Mouse (Mus musculus) liver, embryonic 14.5 days (tissue): ENCODE measurements around the gene Shroom3.

ENCODE experiments used
- CTCF ChIP-seq: IDR thresholded peaks from 2 replicates; pipeline ENCODE4 v1.5.1; 2016; ENCODE audit warnings: antibody characterized with exemption, low read depth, control low read depth
- EP300 ChIP-seq: IDR thresholded peaks from 2 replicates; pipeline ENCODE4 v1.6.1; 2016; ENCODE audit warnings: antibody characterized with exemption, low read depth

GRCm38 (mm10) chr5:92698837-92699529 is 15.7 kb downstream of the Shroom3 start:
- TF ChIP-seq CTCF (no peak), EP300 (no peak)
